Mouse (Mus musculus) liver, adult 2 months (tissue): ENCODE results near the gene Nectin2. TPM values are rescaled to one million over a fixed set of nuclear protein-coding genes. Genes with fewer than 3 reads are reported as not detected.

Experiments used
- DNase-seq: peaks from one replicate; pipeline ENCODE4 v3.0.0-alpha.2; 2011; ENCODE audit warnings: low read depth, low spot score; ENCODE audit errors: extremely low read depth
- H3K27ac ChIP-seq: fragments of 200-500 bp; replicated peaks from 2 replicates; pipeline ENCODE4 v1.5.1; 2012; ENCODE audit warnings: low read depth, mild to moderate bottlenecking, control low read depth, inconsistent platforms, low read length; ENCODE audit not compliant: insufficient read depth
- H3K27me3 ChIP-seq: fragments of 200-500 bp; 2 replicates; pipeline ENCODE4 v1.6.1; 2012; ENCODE audit warnings: mild to moderate bottlenecking, moderate library complexity, low read length, inconsistent platforms; ENCODE audit not compliant: control insufficient read depth, insufficient read depth
- H3K36me3 ChIP-seq: fragments of 200-500 bp; 2 replicates; pipeline ENCODE4 v1.6.1; 2012; ENCODE audit warnings: low read length, inconsistent platforms; ENCODE audit not compliant: control insufficient read depth, insufficient read depth
- H3K4me1 ChIP-seq: fragments of 200-500 bp; 2 replicates; pipeline ENCODE4 v1.6.1; 2011; ENCODE audit warnings: low read length; ENCODE audit not compliant: control insufficient read depth, insufficient read depth
- H3K4me3 ChIP-seq: fragments of 200-500 bp; 2 replicates; pipeline ENCODE4 v1.5.1; 2011; ENCODE audit warnings: low read depth, mild to moderate bottlenecking, control low read depth, low read length, moderate library complexity; ENCODE audit not compliant: insufficient read depth
- H3K79me2 ChIP-seq: fragments of 200-500 bp; 2 replicates; pipeline ENCODE4 v1.6.1; 2012; ENCODE audit warnings: inconsistent platforms, mild to moderate bottlenecking, low read length, moderate library complexity; ENCODE audit not compliant: control insufficient read depth, insufficient read depth
- H3K9ac ChIP-seq: fragments of 200-500 bp; 2 replicates; pipeline ENCODE4 v1.6.1; 2012; ENCODE audit warnings: low read depth, mild to moderate bottlenecking, control low read depth, inconsistent platforms, low read length
- CTCF ChIP-seq: fragments of 200-500 bp; IDR thresholded peaks from 2 replicates; pipeline ENCODE4 v1.5.1; 2011; ENCODE audit warnings: low read depth, low read length, control low read depth
- POLR2A ChIP-seq: fragments of 200-500 bp; IDR thresholded peaks from 2 replicates; pipeline ENCODE4 v1.6.1; 2011; ENCODE audit warnings: low read length, control low read depth; ENCODE audit not compliant: insufficient read depth; ENCODE audit errors: extremely low read depth
- WGBS: fragments of 180-500 bp; shearing (Covaris S2); methylation state at CpG from one replicate; pipeline ENCODE4 v1.1.7; 2018; 5-methylcytosine and 5-hydroxymethylcytosine counted together
- polyA plus RNA-seq: library from polyadenylated mRNA; depleted of rRNA; stranded (reverse); fragments of >200 nt; gene quantifications from 2 replicates; pipeline ENCODE4 v1.2.3, GENCODE M21; 2012
- total RNA-seq: library from RNA; depleted of rRNA; stranded (reverse); fragments of >200 nt; gene quantifications from 2 replicates; pipeline ENCODE4 v1.2.3, GENCODE M21; 2014

Nectin2 gene
- total and polyA plus RNA-seq, 2 experiments, result 17.8 to 68.7 TPM

DNA sequence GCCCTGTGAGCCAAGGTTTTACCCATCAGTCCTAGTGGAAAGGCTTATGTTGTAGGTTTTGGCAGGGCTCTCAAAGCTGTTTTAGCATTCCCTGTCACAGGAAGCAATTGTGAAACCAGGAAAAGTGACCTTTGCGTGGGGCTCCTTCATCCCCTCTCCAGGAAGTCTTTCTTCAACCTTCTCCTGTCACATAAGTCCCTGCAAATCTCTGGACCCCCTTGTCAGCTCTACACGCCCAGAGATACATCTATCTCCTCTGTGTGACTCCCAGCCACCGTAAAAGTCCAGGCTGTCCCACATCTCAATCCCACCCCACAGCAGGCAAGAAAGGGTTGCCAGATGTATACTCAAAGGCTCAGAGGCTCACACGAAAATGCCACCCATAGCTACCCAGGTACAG lies 21.4 kb upstream of the Nectin2 start:
- no peaks in the 10 kb centered on the region for H3K27me3 ChIP-seq
- H3K27ac ChIP-seq, result no peak overlapping the region
- no peak for TF ChIP-seq CTCF
- no peak for TF ChIP-seq POLR2A
- H3K9ac ChIP-seq, result no peak overlapping the region
- DNase-seq, result no peak
- 66% methylated on average over 4 of the region's 4 CpGs for WGBS
- no peaks in the 10 kb centered on the region for H3K79me2 ChIP-seq
- no peak overlapping the region for H3K4me3 ChIP-seq
- H3K36me3 ChIP-seq, result no peaks in the 10 kb centered on the region
- no peaks in the 10 kb centered on the region for H3K4me1 ChIP-seq

- no peaks in the 10 kb centered on the region for H3K27me3 ChIP-seq
- WGBS, result 27% methylated on average over 9 of the region's 9 CpGs
Measured at GRCm38 (mm10) chr7:19770984-19771391, 20.7 kb upstream of the Nectin2 start, which contains the start of gene Bcam. Bcam (minus strand) TSS chr7:19771016.

GRCm38 (mm10) chr7:19770375-19770754 lies 20.1 kb upstream of the Nectin2 start:
- H3K27me3 ChIP-seq, result no peaks in the 10 kb centered on the region
- H3K4me3 ChIP-seq, result peak overlapping the region; percentile 50
- H3K9ac ChIP-seq, result peak overlapping the region; percentile 60
- WGBS, result 1% methylated on average over 28 of the region's 28 CpGs
- H3K79me2 ChIP-seq, result no peaks in the 10 kb centered on the region
- DNase-seq, result no peak
- no peak overlapping the region for H3K27ac ChIP-seq
- H3K4me1 ChIP-seq, result no peaks in the 10 kb centered on the region
- no peaks in the 10 kb centered on the region for H3K36me3 ChIP-seq
- no peak for TF ChIP-seq POLR2A
- TF ChIP-seq CTCF, result no peak

More at GRCm38 (mm10) chr7:19770984-19771391, 20.7 kb upstream of the Nectin2 start, which contains the start of gene Bcam:
- no peaks in the 10 kb centered on the region for H3K79me2 ChIP-seq
- H3K4me3 ChIP-seq, result peak within 1 kb of the TSS; percentile 50
- H3K9ac ChIP-seq, result peak within 1 kb of the TSS; percentile 60
- no peak within 1 kb of the TSS for H3K27ac ChIP-seq
- TF ChIP-seq POLR2A (no peak), CTCF (no peak)
- H3K4me1 ChIP-seq, result no peaks in the 10 kb centered on the region
- DNase-seq, result no peak
- H3K36me3 ChIP-seq, result no peaks in the 10 kb centered on the region

- no peak overlapping the region for H3K27ac ChIP-seq
- H3K27me3 ChIP-seq, result no peaks in the 10 kb centered on the region
- H3K79me2 ChIP-seq, result no peaks in the 10 kb centered on the region
- no peak for DNase-seq
- peak overlapping the region; percentile 60 for H3K9ac ChIP-seq
- no peaks in the 10 kb centered on the region for H3K36me3 ChIP-seq
- peak overlapping the region; percentile 50 for H3K4me3 ChIP-seq
- H3K4me1 ChIP-seq, result no peaks in the 10 kb centered on the region
- TF ChIP-seq CTCF (no peak), POLR2A (no peak)
- WGBS, result 29% methylated on average over 16 of the region's 16 CpGs
Measured at GRCm38 (mm10) chr7:19769434-19770374, 19.4 kb upstream of the Nectin2 start.

DNA sequence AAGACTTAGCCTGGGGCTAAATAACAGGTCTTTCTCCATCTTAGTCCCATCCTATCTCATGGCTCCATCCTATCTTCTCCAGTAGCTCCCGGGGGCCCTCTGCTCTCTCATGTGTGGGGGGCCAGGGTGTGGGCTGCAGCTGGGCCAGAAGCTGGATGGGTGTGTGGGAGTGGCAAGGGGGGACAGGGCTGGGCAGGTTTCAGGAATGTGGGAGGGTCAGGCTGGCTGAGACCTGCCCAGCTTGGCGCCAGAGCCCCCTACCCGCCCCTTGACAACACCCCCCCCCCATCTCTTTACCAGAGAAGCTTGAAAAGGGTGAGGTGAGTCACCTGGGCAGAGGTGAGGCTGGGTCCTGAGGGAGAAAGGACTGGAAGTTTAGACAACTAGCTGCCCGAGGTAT lies 18.7 kb upstream of the Nectin2 start:
- H3K9ac ChIP-seq, result no peak overlapping the region
- no peaks in the 10 kb centered on the region for H3K79me2 ChIP-seq
- no peak overlapping the region for H3K27ac ChIP-seq
- no peaks in the 10 kb centered on the region for H3K27me3 ChIP-seq
- TF ChIP-seq POLR2A, result no peak
- no peak for TF ChIP-seq CTCF
- 63% methylated on average over 4 of the region's 4 CpGs for WGBS
- DNase-seq, result no peak
- no peak overlapping the region for H3K4me3 ChIP-seq
- H3K4me1 ChIP-seq, result no peaks in the 10 kb centered on the region
- H3K36me3 ChIP-seq, result no peaks in the 10 kb centered on the region

- no peaks in the 10 kb centered on the region for H3K4me1 ChIP-seq
- no peak overlapping the region for H3K9ac ChIP-seq
- no peak overlapping the region for H3K27ac ChIP-seq
- no peak for TF ChIP-seq POLR2A
- no peak for TF ChIP-seq CTCF
- DNase-seq, result no peak
- no peak overlapping the region for H3K4me3 ChIP-seq
- no peaks in the 10 kb centered on the region for H3K27me3 ChIP-seq
- no peaks in the 10 kb centered on the region for H3K79me2 ChIP-seq
- H3K36me3 ChIP-seq, result no peaks in the 10 kb centered on the region
- WGBS, result 85% methylated on average over 14 of the region's 14 CpGs
Measured at GRCm38 (mm10) chr7:19768251-19768650, 18.0 kb upstream of the Nectin2 start.
